Mouse (Mus musculus) cortical plate, adult 2 months (tissue): Measurements from ENCODE around the gene Cnpy3. TPM values are rescaled to one million over a fixed set of nuclear protein-coding genes. Genes with fewer than 3 reads are reported as not detected.

Source experiments
- H3K27ac ChIP-seq: fragments of 200-500 bp; 2 replicates; pipeline ENCODE4 v1.5.1; 2012; ENCODE audit warnings: low read length, control low read depth, inconsistent platforms; ENCODE audit not compliant: insufficient read depth
- H3K4me1 ChIP-seq: fragments of 200-500 bp; 2 replicates; pipeline ENCODE4 v1.6.1; 2011; ENCODE audit warnings: low read length; ENCODE audit not compliant: control insufficient read depth, insufficient read depth
- H3K4me3 ChIP-seq: fragments of 200-500 bp; 2 replicates; pipeline ENCODE4 v1.5.1; 2011; ENCODE audit warnings: mild to moderate bottlenecking, low read length, control low read depth; ENCODE audit not compliant: insufficient read depth
- CTCF ChIP-seq: fragments of 200-500 bp; IDR thresholded peaks from 2 replicates; pipeline ENCODE4 v1.5.1; 2011; ENCODE audit warnings: mild to moderate bottlenecking, control low read depth, low read length; ENCODE audit not compliant: insufficient read depth; ENCODE audit errors: extremely low read depth
- POLR2A ChIP-seq: fragments of 200-500 bp; IDR thresholded peaks from 2 replicates; pipeline ENCODE4 v1.6.1; 2011; ENCODE audit warnings: mild to moderate bottlenecking, low read length, control low read depth; ENCODE audit not compliant: insufficient read depth; ENCODE audit errors: extremely low read depth
- polyA plus RNA-seq: library from polyadenylated mRNA; depleted of rRNA; stranded (reverse); fragments of >200 nt; gene quantifications from 2 replicates; pipeline ENCODE4 v1.2.3, GENCODE M21; 2012

Cnpy3 gene
- polyA plus RNA-seq, 1 experiment = 93.6 TPM

DNA sequence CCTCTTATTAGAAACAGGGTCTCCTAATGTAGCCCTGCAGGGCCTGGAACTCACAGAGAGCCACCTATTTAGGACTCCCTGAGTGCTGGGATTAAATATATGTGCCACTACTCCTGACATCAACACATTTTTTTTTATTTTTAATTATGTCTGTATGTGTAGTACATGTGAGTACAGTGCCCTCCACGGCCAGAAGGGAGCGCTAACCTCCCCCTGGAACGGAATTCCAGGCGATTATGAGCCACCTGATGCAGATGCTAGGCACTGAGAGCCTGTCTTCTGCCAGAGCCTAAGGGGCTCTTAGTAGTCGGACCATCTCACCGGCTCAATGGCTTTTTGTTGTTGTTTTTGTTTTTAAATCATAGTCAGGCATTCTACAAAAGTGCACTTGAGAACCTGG lies 24.0 kb downstream of the Cnpy3 start:
- no peak for TF ChIP-seq CTCF
- TF ChIP-seq POLR2A = no peak
- H3K4me3 ChIP-seq = no peak overlapping the region
- H3K4me1 ChIP-seq = no peaks in the 10 kb centered on the region
- no peak overlapping the region for H3K27ac ChIP-seq

- TF ChIP-seq POLR2A (no peak), CTCF (no peak)
- Histone ChIP-seq H3K4me3 (no peak overlapping the region), H3K4me1 (no peaks in the 10 kb centered on the region)
These were observed 24.7 kb downstream of the Cnpy3 start for GRCm38 (mm10) chr17:46727271-46727670.

GRCm38 (mm10) chr17:46725731-46726645 lies 26.0 kb downstream of the Cnpy3 start:
- TF ChIP-seq POLR2A (no peak), CTCF (no peak)
- Histone ChIP-seq H3K4me3 (no peak overlapping the region), H3K27ac (no peak overlapping the region), H3K4me1 (no peaks in the 10 kb centered on the region)

More at GRCm38 (mm10) chr17:46727271-46727670, 24.7 kb downstream of the Cnpy3 start:
- no peak overlapping the region for H3K27ac ChIP-seq

GRCm38 (mm10) chr17:46725273-46725672 lies 26.7 kb downstream of the Cnpy3 start:
- Histone ChIP-seq H3K4me1 (no peaks in the 10 kb centered on the region), H3K4me3 (no peak overlapping the region), H3K27ac (no peak overlapping the region)
- TF ChIP-seq CTCF (peak; percentile 43), POLR2A (no peak)

DNA sequence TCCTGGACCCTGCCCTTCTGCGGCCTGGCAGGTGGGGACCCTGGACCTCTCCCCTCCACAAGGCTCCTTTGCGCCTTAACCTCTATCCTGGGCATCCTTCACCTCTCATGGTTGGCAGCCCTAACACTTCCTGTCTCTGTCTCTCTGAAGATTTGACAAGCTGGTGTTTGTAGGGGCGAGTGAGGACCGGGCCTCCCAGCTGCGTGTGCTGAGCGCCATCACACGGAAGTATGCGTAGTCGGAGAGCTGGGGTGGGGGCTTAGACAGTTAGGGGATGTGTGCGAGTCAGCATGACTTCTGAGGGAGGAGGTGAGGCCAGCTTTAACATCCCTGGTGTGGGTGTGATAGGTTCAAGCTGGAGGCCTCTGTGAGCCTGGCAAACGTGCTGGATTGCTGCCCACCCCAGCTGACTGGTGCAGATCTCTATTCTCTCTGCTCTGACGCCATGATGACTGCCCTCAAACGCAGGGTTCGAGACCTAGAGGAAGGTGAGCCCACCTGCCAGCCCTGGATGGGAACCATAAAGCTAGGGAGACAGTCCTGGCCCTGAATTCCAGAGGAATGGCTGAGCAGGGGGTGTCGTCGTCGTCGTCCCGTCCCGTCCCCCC lies 27.4 kb downstream of the Cnpy3 start:
- no peak overlapping the region for H3K4me3 ChIP-seq
- H3K27ac ChIP-seq = no peak overlapping the region
- no peaks in the 10 kb centered on the region for H3K4me1 ChIP-seq
- TF ChIP-seq CTCF (no peak), POLR2A (no peak)

DNA sequence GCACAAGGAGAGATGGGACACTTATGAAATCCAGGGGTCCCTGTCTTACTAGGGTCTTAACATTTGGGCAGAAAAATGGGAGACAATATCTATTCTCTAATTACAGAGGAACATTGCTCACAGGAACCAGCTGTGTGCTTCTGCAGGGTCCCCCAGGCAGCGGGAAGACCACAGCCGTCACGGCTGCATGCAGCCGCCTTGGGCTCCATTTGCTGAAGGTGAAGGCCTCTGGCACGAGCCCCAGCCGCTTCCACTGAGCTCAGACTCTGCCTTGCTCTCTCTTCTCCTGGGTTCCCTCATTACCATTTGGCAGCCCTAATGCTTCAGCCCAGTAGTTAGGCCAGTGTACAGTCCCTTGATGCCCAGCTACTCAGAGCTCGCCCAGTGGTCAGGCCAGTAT lies 30.9 kb downstream of the Cnpy3 start:
- Histone ChIP-seq H3K4me1 (no peaks in the 10 kb centered on the region), H3K27ac (no peak overlapping the region), H3K4me3 (no peak overlapping the region)
- no peak for TF ChIP-seq CTCF
- no peak for TF ChIP-seq POLR2A

DNA sequence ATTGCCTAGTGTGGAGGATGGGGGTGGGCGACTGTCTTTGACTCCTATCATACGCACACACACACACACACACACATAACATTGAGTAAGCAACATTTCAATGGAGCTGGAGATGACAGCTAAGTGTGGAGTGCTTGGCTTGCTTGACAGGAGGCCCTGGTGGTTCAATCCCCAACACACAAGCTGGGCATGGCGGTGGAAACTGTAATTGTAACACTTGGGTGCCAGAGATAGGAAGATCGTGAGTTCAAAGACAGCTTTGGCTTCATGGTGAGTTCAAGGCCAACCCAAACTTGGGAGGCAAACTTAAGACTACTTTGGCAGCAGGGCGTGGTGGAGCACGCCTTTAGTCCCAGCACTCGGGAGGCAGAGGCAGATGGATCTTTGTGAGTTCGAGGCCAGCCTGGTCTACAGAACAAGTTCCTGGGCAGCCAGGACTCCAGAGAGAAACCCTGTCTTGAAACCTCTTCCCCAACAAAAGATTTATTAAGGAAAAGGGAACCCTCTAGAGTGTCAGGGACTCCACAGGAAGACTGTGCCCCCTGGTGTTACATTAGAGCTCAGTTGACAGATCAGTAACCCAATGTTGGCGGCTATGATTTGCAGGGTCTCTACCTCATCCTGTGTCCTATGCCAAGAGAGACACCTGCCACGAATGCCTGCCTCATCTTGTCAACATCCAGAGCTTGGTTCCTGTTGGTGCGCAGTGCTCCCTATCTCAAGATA lies 37.1 kb downstream of the Cnpy3 start:
- Histone ChIP-seq H3K4me1 (peaks cover 4% of the 10 kb centered on the region), H3K27ac (no peak overlapping the region), H3K4me3 (no peak overlapping the region)
- TF ChIP-seq POLR2A = no peak
- no peak for TF ChIP-seq CTCF

GRCm38 (mm10) chr17:46713849-46714248 lies 38.2 kb downstream of the Cnpy3 start:
- H3K4me3 ChIP-seq = no peak overlapping the region
- TF ChIP-seq CTCF (no peak), POLR2A (no peak)
- peaks cover 4% of the 10 kb centered on the region for H3K4me1 ChIP-seq
- no peak overlapping the region for H3K27ac ChIP-seq

GRCm38 (mm10) chr17:46712442-46712841 lies 39.6 kb downstream of the Cnpy3 start:
- no peak for TF ChIP-seq POLR2A
- TF ChIP-seq CTCF = no peak
- peaks cover 4% of the 10 kb centered on the region for H3K4me1 ChIP-seq
- H3K4me3 ChIP-seq = peak overlapping the region; percentile 64; the same call in 1 of the 2 replicates
- H3K27ac ChIP-seq = no peak overlapping the region
